Comparison of ENCODE assay signal across 26 mouse cellular contexts in the genomic region with DNA sequence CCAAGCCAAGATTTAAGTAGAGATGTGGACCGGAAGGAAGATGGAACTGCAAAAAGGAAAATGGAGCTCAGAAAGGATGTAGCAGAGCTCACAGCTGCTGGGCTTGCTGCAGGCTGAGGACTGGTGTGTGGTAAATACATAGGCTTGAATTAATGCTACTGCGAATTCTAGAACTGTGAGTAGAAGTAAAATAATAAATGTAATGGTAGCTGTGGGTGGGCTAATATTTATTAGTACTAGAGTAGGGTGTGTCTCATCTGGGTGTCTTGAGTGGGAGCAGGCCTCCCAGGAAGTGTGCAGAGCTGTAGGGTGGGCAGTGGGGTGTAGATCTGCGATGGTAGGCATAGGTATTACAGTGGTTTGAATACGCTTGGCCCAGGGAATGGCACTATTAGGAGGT. TPM values are rescaled to one million over a fixed set of nuclear protein-coding genes. Genes with fewer than 3 reads are reported as not detected.
DNase-seq lines count a peak whose midpoint lies in the region; ATAC-seq and TF ChIP-seq lines count a peak whose summit lies in the region.
"Had no signal": no experiment of that assay in that cellular context is flagged by ENCODE, and none has a peak within 500 bp of the region (broad histone marks: within the 10 kb centered on the region; RNA-seq: fewer than 3 reads in every experiment).

No protein-coding gene starts in this region.

- no peak overlapping the region for H3K4me3 ChIP-seq in lung, postnatal 0 days (ENCODE audit: low read depth, low read length)
- H3K4me3 ChIP-seq: embryonic facial prominence, embryonic 13.5 days; heart, embryonic 13.5 days; hindbrain, embryonic 12.5 days had no signal

- H3K27ac ChIP-seq in lung, postnatal 0 days (ENCODE audit: low read length): no peak overlapping the region
- H3K27ac ChIP-seq: embryonic facial prominence, embryonic 13.5 days; heart, embryonic 13.5 days; hindbrain, embryonic 12.5 days; hindbrain, postnatal 0 days had no signal

- H3K4me1 ChIP-seq in lung, postnatal 0 days (ENCODE audit: insufficient read depth, low read depth, low read length): no peaks in the 10 kb centered on the region
- H3K4me1 ChIP-seq: embryonic facial prominence, embryonic 13.5 days; heart, embryonic 13.5 days; hindbrain, embryonic 12.5 days had no signal

- no peak overlapping the region for H3K4me2 ChIP-seq in lung, postnatal 0 days (replicated peaks; ENCODE audit: low read depth, low read length)
- H3K4me2 ChIP-seq: embryonic facial prominence, embryonic 13.5 days; heart, embryonic 13.5 days; hindbrain, embryonic 12.5 days had no signal

- TF ChIP-seq CTCF in lung, postnatal 0 days (IDR thresholded peaks at IDR 0.05): no peak

- no peaks in the 10 kb centered on the region for H3K9me3 ChIP-seq in lung, postnatal 0 days (ENCODE audit: low read length)
- H3K9me3 ChIP-seq: embryonic facial prominence, embryonic 13.5 days; heart, embryonic 13.5 days; hindbrain, embryonic 12.5 days had no signal

- no peak overlapping the region for H3K9ac ChIP-seq in lung, postnatal 0 days (replicated peaks; ENCODE audit: low read depth)
- H3K9ac ChIP-seq: embryonic facial prominence, embryonic 13.5 days; heart, embryonic 13.5 days; hindbrain, embryonic 12.5 days had no signal

- 84% methylated on average over 4 of the region's 4 CpGs for WGBS in lung, postnatal 0 days

- H3K36me3 ChIP-seq in lung, postnatal 0 days (ENCODE audit: insufficient read depth, low read length): no peaks in the 10 kb centered on the region

- no peak for TF ChIP-seq EP300 in lung, postnatal 0 days (IDR thresholded peaks at IDR 0.05)

- no peaks in the 10 kb centered on the region for H3K27me3 ChIP-seq in lung, postnatal 0 days (replicated peaks; ENCODE audit: insufficient read depth, low read length)
- H3K27me3 ChIP-seq: embryonic facial prominence, embryonic 13.5 days; heart, embryonic 13.5 days; hindbrain, embryonic 12.5 days had no signal

- ATAC-seq in cerebellum, adult (ENCODE audit: insufficient number of reproducible peaks, low FRiP score, low TSS enrichment): peak; percentile 52; the same call in 1 of the 2 replicates
- ATAC-seq in erythroid progenitor cell, adult 5-6 weeks (replicated peaks; ENCODE audit: low FRiP score, poor library complexity, severe bottlenecking): 0 out of 2 replicates have a peak, but pooled peaks have one; percentile 52
- peak; percentile 68 for ATAC-seq in megakaryocyte progenitor cell, adult 5-6 weeks (replicated peaks; ENCODE audit: poor library complexity)
- ATAC-seq in lung, postnatal 0 days: no peak
- ATAC-seq: forebrain, embryonic 16.5 days; hindbrain, postnatal 0 days had no signal

- DNase-seq in cerebellum, postnatal 10 days: no peak
- no peak for DNase-seq in thymus, postnatal 25 days
- no peak for DNase-seq in adrenal gland, postnatal 36 days
- DNase-seq in lung, postnatal 0 days (ENCODE audit: low spot score): no peak
- DNase-seq: adrenal gland, adult 2 months; adrenal gland, postnatal 25 days; cerebellum, adult 11 months; cerebellum, adult 8-10 months; cerebellum, postnatal 25 days; gastrocnemius, postnatal 14 days; heart, postnatal 36 days; kidney, adult 11 months had no signal

RNA-seq across cellular contexts. Expression of a gene that starts 7.5 kb away (rescaled TPM):
- total RNA-seq in erythroid progenitor cell, adult 5-6 weeks (2015; ENCODE audit: low replicate concordance): not detected in 2 replicates
- total RNA-seq in erythroid progenitor cell, adult 5-6 weeks (2017; ENCODE audit: low replicate concordance): not detected in 2 replicates
- total RNA-seq in megakaryocyte progenitor cell, adult 5-6 weeks (2015): not detected in 2 replicates
- not detected in 2 replicates for total RNA-seq in megakaryocyte progenitor cell, adult 5-6 weeks (2017)
- total RNA-seq in adrenal gland, postnatal 36 days (2021): not detected
- polyA plus RNA-seq in lung, postnatal 0 days (2015; fragmentation: Nextera tagmentation; extraction: Ambion mirVana): 2.9 and 3.2 TPM in 2 replicates
- total RNA-seq: adrenal gland, adult 2 months; adrenal gland, postnatal 25 days; CH12.LX; gastrocnemius, adult 18-20 months; heart, postnatal 36 days; hindbrain, postnatal 0 days had no signal
- polyA plus RNA-seq: adrenal gland, adult 2 months; C2C12; frontal cortex, adult 2 months; heart, embryonic 13.5 days; heart, postnatal 0 days; hindbrain, embryonic 12.5 days; intestine, embryonic 14.5 days had no signal

RNA-seq across cellular contexts. Expression of a gene that starts 24.6 kb away (rescaled TPM):
- total RNA-seq in erythroid progenitor cell, adult 5-6 weeks (2015; ENCODE audit: low replicate concordance): not detected in 2 replicates
- total RNA-seq in erythroid progenitor cell, adult 5-6 weeks (2017; ENCODE audit: low replicate concordance): 0.90 TPM in 1 of 2 replicates, not detected in the other
- total RNA-seq in megakaryocyte progenitor cell, adult 5-6 weeks (2015): 5.6 and 6.0 TPM in 2 replicates
- 2.8 and 3.6 TPM in 2 replicates for total RNA-seq in megakaryocyte progenitor cell, adult 5-6 weeks (2017)
- 1 to 10 TPM; 6.3 to 8.5 TPM for total RNA-seq in adrenal gland, postnatal 36 days (2021)
- polyA plus RNA-seq in lung, postnatal 0 days (2015; fragmentation: Nextera tagmentation; extraction: Ambion mirVana): 7.6 and 7.7 TPM in 2 replicates

RNA-seq across cellular contexts. Expression of a gene that starts 27.8 kb away (rescaled TPM):
- not detected in 2 replicates for total RNA-seq in erythroid progenitor cell, adult 5-6 weeks (2015; ENCODE audit: low replicate concordance)
- total RNA-seq in erythroid progenitor cell, adult 5-6 weeks (2017; ENCODE audit: low replicate concordance): not detected in 2 replicates
- not detected in 2 replicates for total RNA-seq in megakaryocyte progenitor cell, adult 5-6 weeks (2015)
- total RNA-seq in megakaryocyte progenitor cell, adult 5-6 weeks (2017): not detected in 2 replicates
- under 1 TPM; 0.36 to 0.40 TPM for total RNA-seq in adrenal gland, postnatal 36 days (2021)
- 0.29 and 0.76 TPM in 2 replicates for polyA plus RNA-seq in lung, postnatal 0 days (2015; fragmentation: Nextera tagmentation; extraction: Ambion mirVana)
- total RNA-seq: CH12.LX; gastrocnemius, adult 18-20 months had no signal
- polyA plus RNA-seq: C2C12 had no signal

RNA-seq across cellular contexts. Expression of a gene that starts 38.2 kb away (rescaled TPM):
- 2.2 TPM in 1 of 2 replicates, not detected in the other for total RNA-seq in erythroid progenitor cell, adult 5-6 weeks (2015; ENCODE audit: low replicate concordance)
- total RNA-seq in erythroid progenitor cell, adult 5-6 weeks (2017; ENCODE audit: low replicate concordance): not detected in 2 replicates
- 0.05 and 0.15 TPM in 2 replicates for total RNA-seq in megakaryocyte progenitor cell, adult 5-6 weeks (2015)
- 0.44 TPM in 1 of 2 replicates, not detected in the other for total RNA-seq in megakaryocyte progenitor cell, adult 5-6 weeks (2017)
- 10 to 100 TPM; 19.0 to 20.2 TPM for total RNA-seq in adrenal gland, postnatal 36 days (2021)
- 5.6 and 7.4 TPM in 2 replicates for polyA plus RNA-seq in lung, postnatal 0 days (2015; fragmentation: Nextera tagmentation; extraction: Ambion mirVana)
